Mouse (Mus musculus) forebrain, embryonic 11.5 days (tissue): ENCODE results near the gene Rgs12. TPM values are rescaled to one million over a fixed set of nuclear protein-coding genes. Genes with fewer than 3 reads are reported as not detected.

Source experiments
- ATAC-seq: fragments of 200-750 bp; cut with Nextera tagmentation; replicated peaks from 2 replicates; pipeline ENCODE4 v1.8.0; 2017; ENCODE audit warnings: moderate TSS enrichment; ENCODE audit not compliant: low FRiP score
- DNase-seq: peaks from one replicate; pipeline ENCODE4 v3.0.0-alpha.2; 2017; ENCODE audit warnings: low spot score
- H3K27ac ChIP-seq: fragments of 300-500 bp; sonication (generic); 2 replicates; pipeline ENCODE4 v1.5.1; 2014; ENCODE audit warnings: low read depth, low read length
- H3K27me3 ChIP-seq: fragments of 300-500 bp; sonication (generic); 2 replicates; pipeline ENCODE4 v1.6.1; 2014; ENCODE audit warnings: mild to moderate bottlenecking, low read length, mixed read lengths; ENCODE audit not compliant: control insufficient read depth, insufficient read depth
- H3K36me3 ChIP-seq: fragments of 300-500 bp; sonication (generic); 2 replicates; pipeline ENCODE4 v1.6.1; 2014; ENCODE audit warnings: mild to moderate bottlenecking, low read length, moderate library complexity, mixed read lengths; ENCODE audit not compliant: control insufficient read depth, insufficient read depth
- H3K4me1 ChIP-seq: fragments of 300-500 bp; sonication (generic); replicated peaks from 2 replicates; pipeline ENCODE4 v1.6.1; 2014; ENCODE audit warnings: low read length, mixed read lengths; ENCODE audit not compliant: control insufficient read depth, insufficient read depth
- H3K4me2 ChIP-seq: fragments of 300-500 bp; sonication (generic); 2 replicates; pipeline ENCODE4 v1.6.1; 2014; ENCODE audit warnings: low read depth, mild to moderate bottlenecking, low read length, moderate library complexity, mixed read lengths; ENCODE audit not compliant: severe bottlenecking
- H3K4me3 ChIP-seq: fragments of 300-500 bp; sonication (generic); 2 replicates; pipeline ENCODE4 v1.5.1; 2014; ENCODE audit warnings: low read depth, low read length
- H3K9ac ChIP-seq: fragments of 300-500 bp; sonication (generic); 2 replicates; pipeline ENCODE4 v1.6.1; 2014; ENCODE audit warnings: low read length
- H3K9me3 ChIP-seq: fragments of 300-500 bp; sonication (generic); 2 replicates; pipeline ENCODE4 v1.6.1; 2016; ENCODE audit warnings: low read length, mixed read lengths; ENCODE audit not compliant: control insufficient read depth
- WGBS: fragments of 180-500 bp; shearing (Covaris S2); extraction: QIAGEN DNeasy Blood & Tissue Kit; methylation state at CpG from one replicate; pipeline ENCODE4 v1.1.7; 2014; 5-methylcytosine and 5-hydroxymethylcytosine counted together
- polyA plus RNA-seq: library from polyadenylated mRNA; unstranded; fragments of >200 nt; fragmentation: Nextera tagmentation; extraction: Ambion mirVana; gene quantifications from 2 replicates; pipeline ENCODE4 v1.2.1, GENCODE M21; 2014

The Rgs12 gene
- polyA plus RNA-seq, 1 experiment from 2014 or later, result 55.9 TPM

- H3K4me2 ChIP-seq, result no peak overlapping the region
- H3K36me3 ChIP-seq, result no peaks in the 10 kb centered on the region
- H3K4me3 ChIP-seq, result no peak overlapping the region
- no peaks in the 10 kb centered on the region for H3K4me1 ChIP-seq
- no peaks in the 10 kb centered on the region for H3K9me3 ChIP-seq
- 79% methylated on average over 3 of the region's 3 CpGs for WGBS
- H3K9ac ChIP-seq, result no peak overlapping the region
- DNase-seq (no peak), ATAC-seq (no peak)
- H3K27me3 ChIP-seq, result no peaks in the 10 kb centered on the region
- no peak overlapping the region for H3K27ac ChIP-seq
Measured at GRCm38 (mm10) chr5:35001144-35001543, 51.9 kb downstream of the Rgs12 start.

- H3K27me3 ChIP-seq, result no peaks in the 10 kb centered on the region
- WGBS, result 87% methylated on average over 7 of the region's 7 CpGs
- H3K9ac ChIP-seq, result no peak overlapping the region
- H3K4me2 ChIP-seq, result no peak overlapping the region
- no peak for ATAC-seq
- H3K27ac ChIP-seq, result no peak overlapping the region
- no peaks in the 10 kb centered on the region for H3K9me3 ChIP-seq
- no peak overlapping the region for H3K4me3 ChIP-seq
- H3K4me1 ChIP-seq, result no peaks in the 10 kb centered on the region
- no peaks in the 10 kb centered on the region for H3K36me3 ChIP-seq
- DNase-seq, result no peak
Measured at GRCm38 (mm10) chr5:35003611-35004162, 54.4 kb downstream of the Rgs12 start.

- H3K4me3 ChIP-seq, result no peak overlapping the region
- no peaks in the 10 kb centered on the region for H3K9me3 ChIP-seq
- H3K9ac ChIP-seq, result no peak overlapping the region
- no peaks in the 10 kb centered on the region for H3K4me1 ChIP-seq
- no peak for ATAC-seq
- no peak overlapping the region for H3K4me2 ChIP-seq
- no peaks in the 10 kb centered on the region; the same call in 1 of the 2 replicates for H3K36me3 ChIP-seq
- 87% methylated on average over 2 of the region's 2 CpGs for WGBS
- no peak overlapping the region for H3K27ac ChIP-seq
- no peak for DNase-seq
- no peaks in the 10 kb centered on the region for H3K27me3 ChIP-seq
Measured at GRCm38 (mm10) chr5:35004769-35005168, 55.5 kb downstream of the Rgs12 start.

DNA sequence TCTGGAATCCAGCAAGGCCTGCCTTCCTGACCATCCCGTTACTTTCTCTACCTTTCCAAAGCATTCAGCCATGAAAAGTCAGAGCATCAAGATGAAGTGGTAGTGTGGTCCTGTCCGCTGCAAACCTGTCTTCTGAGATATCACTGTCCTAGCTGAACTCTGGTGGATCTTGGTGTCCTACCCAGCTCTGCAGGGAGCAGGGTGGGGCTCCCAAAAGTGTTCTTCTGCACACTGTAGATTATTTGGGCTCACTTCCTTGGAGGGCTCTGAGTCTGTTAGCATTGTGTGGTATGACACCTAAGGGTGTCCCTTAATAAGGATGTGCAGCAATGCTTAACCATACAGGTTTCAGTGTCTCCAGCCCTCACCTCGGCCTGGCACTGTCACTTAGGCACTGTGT is 56.4 kb downstream of the Rgs12 start:
- no peaks in the 10 kb centered on the region; the same call in 1 of the 2 replicates for H3K36me3 ChIP-seq
- WGBS, result 90% methylated on average over 3 of the region's 3 CpGs
- ATAC-seq, result no peak

DNA sequence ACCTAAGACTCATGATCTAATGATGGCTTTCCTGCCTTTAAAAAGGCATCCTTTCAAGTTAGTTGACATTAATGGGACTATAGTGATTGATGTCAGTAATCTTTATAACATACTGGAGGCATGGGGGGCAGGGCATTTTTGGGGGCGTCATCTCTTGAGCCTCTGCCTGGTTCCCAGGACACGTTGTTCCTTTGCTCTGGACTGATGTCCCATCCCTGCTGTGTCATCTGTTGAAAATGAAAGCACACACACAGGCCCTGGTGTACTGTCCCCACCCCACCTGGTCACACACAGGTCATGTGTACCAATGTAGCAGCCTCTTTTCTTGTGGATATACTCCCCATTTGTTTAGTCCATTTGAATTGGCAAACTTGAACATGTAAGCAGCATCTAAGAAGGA is 57.4 kb downstream of the Rgs12 start:
- no peak overlapping the region for H3K4me2 ChIP-seq
- WGBS, result 83% methylated on average over 2 of the region's 2 CpGs
- ATAC-seq (no peak), DNase-seq (no peak)
- H3K4me1 ChIP-seq, result no peaks in the 10 kb centered on the region
- H3K9me3 ChIP-seq, result no peaks in the 10 kb centered on the region
- no peaks in the 10 kb centered on the region for H3K27me3 ChIP-seq
- no peak overlapping the region for H3K4me3 ChIP-seq
- H3K27ac ChIP-seq, result no peak overlapping the region
- H3K36me3 ChIP-seq, result no peaks in the 10 kb centered on the region; the same call in 1 of the 2 replicates
- H3K9ac ChIP-seq, result no peak overlapping the region

More for the DNA sequence above, 56.4 kb downstream of the Rgs12 start:
- Histone ChIP-seq H3K27ac (no peak overlapping the region), H3K9me3 (no peaks in the 10 kb centered on the region), H3K4me1 (no peaks in the 10 kb centered on the region), H3K4me3 (no peak overlapping the region), H3K4me2 (no peak overlapping the region), H3K27me3 (no peaks in the 10 kb centered on the region), H3K9ac (no peak overlapping the region)
- DNase-seq, result no peak

DNA sequence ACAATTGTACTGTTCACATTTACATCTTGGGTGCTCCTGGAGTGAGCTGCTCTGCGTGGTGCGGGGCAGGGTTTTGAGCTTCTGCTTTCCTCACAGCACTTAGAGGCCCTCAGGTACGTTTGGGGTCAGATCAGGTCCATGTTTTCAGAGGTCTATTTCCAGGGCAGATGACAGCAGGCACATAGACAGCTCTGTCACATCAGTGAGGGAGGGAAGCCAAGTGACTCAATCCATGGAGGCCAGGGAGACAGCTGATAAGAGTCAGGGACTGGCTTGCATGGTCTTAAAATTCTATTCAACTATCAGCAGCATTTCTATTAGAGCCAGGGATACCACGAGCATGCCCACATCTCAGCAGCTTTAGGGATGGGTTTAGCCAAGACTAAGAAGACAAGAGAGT is 59.9 kb downstream of the Rgs12 start:
- no peak for ATAC-seq
- 96% methylated on average over 4 of the region's 4 CpGs for WGBS
- H3K9me3 ChIP-seq, result no peaks in the 10 kb centered on the region
- no peak overlapping the region for H3K9ac ChIP-seq
- no peak overlapping the region for H3K4me3 ChIP-seq
- H3K4me1 ChIP-seq, result no peaks in the 10 kb centered on the region
- H3K27me3 ChIP-seq, result no peaks in the 10 kb centered on the region
- H3K27ac ChIP-seq, result no peak overlapping the region
- H3K4me2 ChIP-seq, result no peak overlapping the region
- no peak for DNase-seq
- no peaks in the 10 kb centered on the region; the same call in 1 of the 2 replicates for H3K36me3 ChIP-seq

- WGBS, result 83% methylated on average over 5 of the region's 5 CpGs
Measured at GRCm38 (mm10) chr5:35010656-35011055, 61.4 kb downstream of the Rgs12 start.

DNA sequence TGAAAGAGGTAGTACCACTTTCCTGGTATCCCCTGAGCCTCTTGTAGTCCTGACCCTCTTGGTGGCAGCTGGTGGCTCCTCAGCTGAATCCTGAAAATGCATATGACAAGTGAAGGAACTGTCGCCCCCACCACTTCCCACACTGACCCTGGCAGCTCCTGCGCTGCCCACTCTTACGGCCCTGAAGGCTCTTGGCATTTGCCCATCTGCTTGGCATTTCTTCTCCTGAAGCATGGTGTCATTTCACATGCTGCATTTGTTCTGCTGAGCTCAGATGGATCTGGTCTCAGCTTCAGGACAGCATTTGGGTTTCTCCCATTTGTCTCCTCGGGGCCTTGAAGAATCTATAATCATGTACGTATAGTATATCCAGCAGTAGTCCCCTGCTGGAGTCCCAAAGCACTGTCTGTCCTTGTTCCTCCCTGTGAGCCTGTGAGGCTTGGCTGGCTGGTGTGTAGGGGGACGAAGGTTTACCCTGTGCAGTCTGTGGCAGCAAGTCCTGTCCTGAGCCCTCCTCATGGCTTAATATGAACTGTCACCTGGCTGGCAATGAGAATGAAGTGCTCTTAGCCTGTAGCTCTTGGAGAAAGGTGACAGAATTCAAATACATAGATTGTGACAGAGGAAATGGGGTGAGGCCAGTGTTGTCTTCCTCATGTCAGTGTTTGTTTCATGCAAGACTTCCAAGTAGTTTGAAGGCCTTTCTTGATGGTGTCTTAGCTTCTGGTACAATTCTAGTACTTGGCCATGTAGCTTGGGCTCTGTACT is 62.1 kb downstream of the Rgs12 start:
- DNase-seq (no peak), ATAC-seq (no peak)
- H3K4me2 ChIP-seq, result no peak overlapping the region
- no peak overlapping the region for H3K9ac ChIP-seq
- no peaks in the 10 kb centered on the region; the same call in 1 of the 2 replicates for H3K36me3 ChIP-seq
- H3K27ac ChIP-seq, result no peak overlapping the region
- H3K4me3 ChIP-seq, result no peak overlapping the region
- no peaks in the 10 kb centered on the region for H3K27me3 ChIP-seq
- 95% methylated on average over 6 of the region's 6 CpGs for WGBS
- no peaks in the 10 kb centered on the region for H3K9me3 ChIP-seq
- H3K4me1 ChIP-seq, result no peaks in the 10 kb centered on the region

More at GRCm38 (mm10) chr5:35010656-35011055, 61.4 kb downstream of the Rgs12 start:
- Histone ChIP-seq H3K36me3 (no peaks in the 10 kb centered on the region; the same call in 1 of the 2 replicates), H3K27ac (no peak overlapping the region), H3K27me3 (no peaks in the 10 kb centered on the region), H3K4me3 (no peak overlapping the region), H3K4me2 (no peak overlapping the region), H3K9ac (no peak overlapping the region), H3K9me3 (no peaks in the 10 kb centered on the region), H3K4me1 (no peaks in the 10 kb centered on the region)
- DNase-seq (no peak), ATAC-seq (no peak)
